Mouse (Mus musculus) E14TG2a.4 (cell line): ENCODE measurements at regions not wholly inside any gene's neighbourhood (a gene's known extent, or its start where the extent isn't known, plus 50 kb on each side); places are given as distances from the start of the nearest gene placed in this dataset.

Experiments
- H3K27me3 ChIP-seq: 2 replicates; pipeline ENCODE4 v1.6.1; 2014; ENCODE audit warnings: low read length, control low read depth; ENCODE audit not compliant: insufficient read depth
- H3K36me3 ChIP-seq: 2 replicates; pipeline ENCODE4 v1.6.1; 2014; ENCODE audit warnings: low read length, control low read depth; ENCODE audit not compliant: insufficient read depth
- H3K4me1 ChIP-seq: replicated peaks from 2 replicates; pipeline ENCODE4 v1.6.1; 2014; ENCODE audit warnings: low read depth, low read length, control low read depth
- H3K4me3 ChIP-seq: replicated peaks from 2 replicates; pipeline ENCODE4 v1.5.1; 2014; ENCODE audit warnings: mild to moderate bottlenecking, low read length
- H3K9me3 ChIP-seq: 2 replicates; pipeline ENCODE4 v1.6.1; 2014; ENCODE audit warnings: low read length, control low read depth
- CTCF ChIP-seq: conservative IDR thresholded peaks from 2 replicates; pipeline ENCODE4 v1.5.1; 2014; ENCODE audit warnings: low read length
- NANOG ChIP-seq: IDR thresholded peaks from 2 replicates; pipeline ENCODE4 v1.6.1; 2014; ENCODE audit warnings: borderline replicate concordance, low read length, mixed read lengths
- POU5F1 ChIP-seq: IDR thresholded peaks from 2 replicates; pipeline ENCODE4 v1.6.1; 2014; ENCODE audit warnings: low read length, borderline replicate concordance

GRCm38 (mm10) chr5:101163624-101164213 lies 318.2 kb downstream of the Gpat3 start:
- no peak overlapping the region for H3K4me3 ChIP-seq
- H3K36me3 ChIP-seq, result no peaks in the 10 kb centered on the region
- no peaks in the 10 kb centered on the region for H3K27me3 ChIP-seq
- no peak for TF ChIP-seq POU5F1
- TF ChIP-seq NANOG, result no peak
- no peaks in the 10 kb centered on the region for H3K9me3 ChIP-seq
- H3K4me1 ChIP-seq, result no peaks in the 10 kb centered on the region

- Histone ChIP-seq H3K36me3 (no peaks in the 10 kb centered on the region), H3K4me3 (no peak overlapping the region), H3K27me3 (no peaks in the 10 kb centered on the region), H3K4me1 (no peaks in the 10 kb centered on the region), H3K9me3 (no peaks in the 10 kb centered on the region)
- TF ChIP-seq CTCF (no peak), NANOG (no peak), POU5F1 (no peak)
Observed at GRCm38 (mm10) chr5:101163112-101163511, 317.6 kb downstream of the Gpat3 start.

GRCm38 (mm10) chr5:101157416-101157815 lies 311.9 kb downstream of the Gpat3 start:
- Histone ChIP-seq H3K4me3 (no peak overlapping the region), H3K9me3 (no peaks in the 10 kb centered on the region), H3K27me3 (no peaks in the 10 kb centered on the region), H3K4me1 (no peaks in the 10 kb centered on the region), H3K36me3 (no peaks in the 10 kb centered on the region)
- TF ChIP-seq POU5F1 (no peak), NANOG (no peak), CTCF (0 out of 2 replicates have a peak, but pooled peaks have one; percentile 8)

- no peaks in the 10 kb centered on the region for H3K27me3 ChIP-seq
- H3K4me1 ChIP-seq, result no peaks in the 10 kb centered on the region
- no peaks in the 10 kb centered on the region for H3K9me3 ChIP-seq
- H3K4me3 ChIP-seq, result no peak overlapping the region
- H3K36me3 ChIP-seq, result no peaks in the 10 kb centered on the region
- TF ChIP-seq POU5F1, result no peak
- no peak for TF ChIP-seq CTCF
- no peak for TF ChIP-seq NANOG
Observed at GRCm38 (mm10) chr5:101146345-101146744, 300.8 kb downstream of the Gpat3 start.

- Histone ChIP-seq H3K9me3 (no peaks in the 10 kb centered on the region), H3K27me3 (no peaks in the 10 kb centered on the region), H3K4me3 (no peak overlapping the region), H3K4me1 (no peaks in the 10 kb centered on the region), H3K36me3 (no peaks in the 10 kb centered on the region)
- TF ChIP-seq NANOG (no peak), CTCF (no peak), POU5F1 (no peak)
Observed at GRCm38 (mm10) chr5:101124941-101125453, 279.5 kb downstream of the Gpat3 start.

- Histone ChIP-seq H3K9me3 (no peaks in the 10 kb centered on the region), H3K36me3 (no peaks in the 10 kb centered on the region), H3K27me3 (no peaks in the 10 kb centered on the region), H3K4me3 (no peak overlapping the region), H3K4me1 (no peaks in the 10 kb centered on the region)
- TF ChIP-seq POU5F1 (no peak), CTCF (no peak), NANOG (no peak)
Observed at GRCm38 (mm10) chr5:101122914-101123313, 277.4 kb downstream of the Gpat3 start.

- Histone ChIP-seq H3K36me3 (no peaks in the 10 kb centered on the region), H3K4me1 (no peaks in the 10 kb centered on the region), H3K27me3 (no peaks in the 10 kb centered on the region), H3K9me3 (no peaks in the 10 kb centered on the region), H3K4me3 (no peak overlapping the region)
- no peak for TF ChIP-seq CTCF
- no peak for TF ChIP-seq POU5F1
- no peak for TF ChIP-seq NANOG
Observed at GRCm38 (mm10) chr5:101120509-101121201, 275.1 kb downstream of the Gpat3 start.

GRCm38 (mm10) chr5:101112151-101112769 lies 266.7 kb downstream of the Gpat3 start:
- H3K36me3 ChIP-seq, result no peaks in the 10 kb centered on the region
- no peaks in the 10 kb centered on the region for H3K27me3 ChIP-seq
- TF ChIP-seq NANOG (no peak), CTCF (no peak), POU5F1 (no peak)
- H3K9me3 ChIP-seq, result no peaks in the 10 kb centered on the region
- H3K4me1 ChIP-seq, result no peaks in the 10 kb centered on the region
- H3K4me3 ChIP-seq, result no peak overlapping the region
